Mouse (Mus musculus): ENCODE data around the gene 9530077C05Rik.
"Not testable (repeated sequence)": the region's sequence is repeated elsewhere in the genome, so short reads cannot be mapped to it uniquely, and the experiment has no call there.

DNA sequence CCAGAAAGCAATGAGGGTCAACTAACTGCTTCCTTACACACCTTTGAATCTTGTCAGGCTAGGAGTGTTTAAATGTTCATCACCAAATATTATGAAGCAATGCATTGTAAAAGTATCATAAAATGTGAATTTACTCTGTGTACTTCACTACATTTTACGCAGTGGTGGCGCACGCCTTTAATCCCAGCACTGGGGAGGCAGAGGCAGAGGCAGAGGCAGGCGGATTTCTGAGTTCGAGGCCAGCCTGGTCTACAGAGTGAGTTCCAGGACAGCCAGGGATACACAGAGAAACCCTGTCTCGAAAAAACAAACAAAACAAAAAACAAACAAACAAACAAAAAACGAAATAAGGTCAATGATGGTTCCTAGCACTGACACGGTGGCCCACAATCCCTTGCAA is 42.7 kb downstream of the 9530077C05Rik start, which contains the start of gene Gm17545:
- not testable (repeated sequence) for TF ChIP-seq EP300, CTCF (IDR thresholded peaks at IDR 0.05)
